Comparison of ENCODE assay signal across 8 mouse cellular contexts in genomic region chr14:121450504-121451423, GRCm38 (mm10). TPM values are rescaled to one million over a fixed set of nuclear protein-coding genes. Genes with fewer than 3 reads are reported as not detected.
DNase-seq lines count a peak whose midpoint lies in the region; ATAC-seq and TF ChIP-seq lines count a peak whose summit lies in the region.

No protein-coding gene starts in this region.

- DNase-seq in CD4-positive helper T cell, adult 2 months (ENCODE audit: low read depth, low spot score), result peak; percentile 83
- DNase-seq in heart, embryonic 10.5 days (ENCODE audit: low spot score), result no peak
- peak; percentile 78 for DNase-seq in kidney, adult 9 months
- peak; percentile 77 for DNase-seq in limb, embryonic 14.5 days (ENCODE audit: low spot score)
- peak; percentile 39 to 67 for DNase-seq in spleen, postnatal 14 days (ENCODE audit: low spot score in 2 of 2)

- 0 out of 2 replicates have a peak, but pooled peaks cover 5% of the 10 kb centered on the region for H3K27me3 ChIP-seq in heart, embryonic 10.5 days (ENCODE audit: insufficient read depth, poor library complexity, severe bottlenecking)
- H3K27me3 ChIP-seq in limb, embryonic 14.5 days (ENCODE audit: control insufficient read depth, insufficient read depth, low read length), result no peaks in the 10 kb centered on the region
- H3K27me3 ChIP-seq in midbrain, embryonic 16.5 days (ENCODE audit: control insufficient read depth, insufficient read depth, low read depth, low read length), result no peaks in the 10 kb centered on the region

- no peaks in the 10 kb centered on the region for H3K36me3 ChIP-seq in heart, embryonic 10.5 days
- H3K36me3 ChIP-seq in limb, embryonic 14.5 days (ENCODE audit: control insufficient read depth, insufficient read depth, low read length), result no peaks in the 10 kb centered on the region
- H3K36me3 ChIP-seq in midbrain, embryonic 16.5 days (ENCODE audit: control insufficient read depth, insufficient read depth, low read length), result no peaks in the 10 kb centered on the region

- WGBS in heart, embryonic 10.5 days, result 12% methylated on average over 18 of the region's 18 CpGs
- WGBS in limb, embryonic 14.5 days, result 20% methylated on average over 18 of the region's 18 CpGs
- 19% methylated on average over 18 of the region's 18 CpGs for WGBS in midbrain, embryonic 16.5 days

- no peak for TF ChIP-seq POLR2A in bone marrow macrophage, adult 2 months (IDR thresholded peaks at IDR 0.05; ENCODE audit: borderline replicate concordance, low read depth, low read length)
- TF ChIP-seq POLR2A in limb, embryonic 14.5 days (IDR thresholded peaks at IDR 0.05; ENCODE audit: borderline replicate concordance, extremely low read depth, insufficient read depth, insufficient read length), result no peak

- H3K9me3 ChIP-seq in heart, embryonic 10.5 days, result no peaks in the 10 kb centered on the region
- H3K9me3 ChIP-seq in limb, embryonic 14.5 days (ENCODE audit: control insufficient read depth, low read length), result no peaks in the 10 kb centered on the region; the same call in 1 of the 2 replicates
- no peaks in the 10 kb centered on the region for H3K9me3 ChIP-seq in midbrain, embryonic 16.5 days (replicated peaks; ENCODE audit: control insufficient read depth, low read length, poor library complexity, severe bottlenecking)

- peak overlapping the region; percentile 32; the same call in 1 of the 2 replicates for H3K9ac ChIP-seq in limb, embryonic 14.5 days (ENCODE audit: low read depth, low read length, severe bottlenecking)
- no peak overlapping the region for H3K9ac ChIP-seq in midbrain, embryonic 16.5 days (ENCODE audit: low read depth, low read length)

- peak overlapping the region; percentile 44 for H3K4me2 ChIP-seq in limb, embryonic 14.5 days (replicated peaks; ENCODE audit: low read depth, low read length, severe bottlenecking)
- H3K4me2 ChIP-seq in midbrain, embryonic 16.5 days (ENCODE audit: low read length), result peak overlapping the region; percentile 53

- H3K27ac ChIP-seq in bone marrow macrophage, adult 2 months (ENCODE audit: insufficient read depth, low read depth, low read length), result no peak overlapping the region
- H3K27ac ChIP-seq in heart, embryonic 10.5 days, result peak overlapping the region; percentile 25; the same call in 1 of the 2 replicates
- H3K27ac ChIP-seq in limb, embryonic 14.5 days (replicated peaks; ENCODE audit: low read depth, low read length), result no peak overlapping the region
- no peak overlapping the region for H3K27ac ChIP-seq in midbrain, embryonic 16.5 days (ENCODE audit: low read length)

- TF ChIP-seq CTCF in bone marrow macrophage, adult 2 months (IDR thresholded peaks at IDR 0.05; ENCODE audit: low read depth, low read length), result peak; percentile 29; the same call in 1 of the 2 replicates

- H3K4me1 ChIP-seq in bone marrow macrophage, adult 2 months (ENCODE audit: control insufficient read depth, insufficient read depth, low read length), result peaks cover 2% of the 10 kb centered on the region; the same call in 1 of the 2 replicates
- H3K4me1 ChIP-seq in heart, embryonic 10.5 days, result peaks cover 15% of the 10 kb centered on the region
- H3K4me1 ChIP-seq in limb, embryonic 14.5 days (ENCODE audit: control insufficient read depth, insufficient read depth, low read length), result peaks cover 4% of the 10 kb centered on the region; the same call in 1 of the 2 replicates
- H3K4me1 ChIP-seq in midbrain, embryonic 16.5 days (ENCODE audit: control insufficient read depth, insufficient read depth, low read length), result no peaks in the 10 kb centered on the region

- H3K4me3 ChIP-seq in bone marrow macrophage, adult 2 months (ENCODE audit: insufficient read depth, low read length), result no peak overlapping the region
- peak overlapping the region; percentile 52 for H3K4me3 ChIP-seq in heart, embryonic 10.5 days
- 0 out of 2 replicates have a peak overlapping the region, but pooled peaks have one; percentile 17 for H3K4me3 ChIP-seq in limb, embryonic 14.5 days (replicated peaks; ENCODE audit: low read length)
- peak overlapping the region; percentile 19; the same call in 1 of the 2 replicates for H3K4me3 ChIP-seq in midbrain, embryonic 16.5 days (ENCODE audit: low read depth, low read length)

- ATAC-seq in erythroblast, adult 5-6 weeks (replicated peaks; ENCODE audit: low FRiP score, poor library complexity, severe bottlenecking), result peak; percentile 63
- peak; percentile 43; the same call in 1 of the 2 replicates for ATAC-seq in limb, embryonic 14.5 days (ENCODE audit: low FRiP score, low read depth)
- no peak for ATAC-seq in midbrain, embryonic 16.5 days

RNA-seq across cellular contexts. Expression of gene Slc15a1, which starts 54.3 kb away (rescaled TPM):
- 0.52 TPM in 1 of 2 replicates, not detected in the other for polyA plus RNA-seq in bone marrow macrophage, adult 2 months (2012; ENCODE audit: insufficient read depth, insufficient read length, missing spikeins)
- not detected in 2 replicates for total RNA-seq in erythroblast, adult 5-6 weeks (2015; ENCODE audit: low replicate concordance)
- total RNA-seq in erythroblast, adult 5-6 weeks (2017; ENCODE audit: low replicate concordance), result not detected in 2 replicates
- 0.04 TPM in 1 of 2 replicates, not detected in the other for polyA plus RNA-seq in heart, embryonic 10.5 days (2016; fragmentation: Nextera tagmentation; extraction: Ambion mirVana)
- polyA plus RNA-seq in limb, embryonic 14.5 days (2012; rRNA removed), result 0.05 and 0.15 TPM in 2 replicates
- 0.14 and 0.23 TPM in 2 replicates for polyA plus RNA-seq in limb, embryonic 14.5 days (2014; fragmentation: Nextera tagmentation; extraction: Ambion mirVana)
- 0.12 TPM in 1 of 2 replicates, not detected in the other for polyA plus RNA-seq in midbrain, embryonic 16.5 days (2015; fragmentation: Nextera tagmentation; extraction: Ambion mirVana)
